Mouse (Mus musculus) heart, embryonic 10.5 days (tissue): Measurements from ENCODE around the gene Slc35c2. TPM values are rescaled to one million over a fixed set of nuclear protein-coding genes. Genes with fewer than 3 reads are reported as not detected.
A peak's percentile ranks its signal among the peaks of the same experiment; 100 is the strongest.

ENCODE experiments used
- DNase-seq: peaks from one replicate; pipeline ENCODE4 v3.0.0-alpha.2; 2017; ENCODE audit warnings: low spot score
- H3K27ac ChIP-seq: fragments of 300-500 bp; sonication (generic); 2 replicates; pipeline ENCODE4 v1.5.1; 2016; ENCODE audit warnings: mild to moderate bottlenecking
- H3K27me3 ChIP-seq: fragments of 300-500 bp; sonication (generic); 2 replicates; pipeline ENCODE4 v1.6.1; 2016; ENCODE audit warnings: mild to moderate bottlenecking; ENCODE audit not compliant: poor library complexity, insufficient read depth, severe bottlenecking
- H3K36me3 ChIP-seq: fragments of 300-500 bp; sonication (generic); 2 replicates; pipeline ENCODE4 v1.6.1; 2016; ENCODE audit warnings: mild to moderate bottlenecking, moderate library complexity
- H3K4me1 ChIP-seq: fragments of 300-500 bp; sonication (generic); 2 replicates; pipeline ENCODE4 v1.6.1; 2016; ENCODE audit warnings: mild to moderate bottlenecking
- H3K4me3 ChIP-seq: fragments of 300-500 bp; sonication (generic); 2 replicates; pipeline ENCODE4 v1.5.1; 2016; ENCODE audit warnings: mild to moderate bottlenecking, moderate library complexity
- H3K9me3 ChIP-seq: fragments of 300-500 bp; sonication (generic); 2 replicates; pipeline ENCODE4 v1.6.1; 2016; ENCODE audit warnings: mild to moderate bottlenecking, moderate library complexity
- WGBS: fragments of 180-500 bp; shearing (Covaris S2); methylation state at CpG from one replicate; pipeline ENCODE4 v1.1.7; 2016; 5-methylcytosine and 5-hydroxymethylcytosine counted together
- polyA plus RNA-seq: library from polyadenylated mRNA; unstranded; fragments of >200 nt; fragmentation: Nextera tagmentation; extraction: Ambion mirVana; gene quantifications from 2 replicates; pipeline ENCODE4 v1.2.1, GENCODE M21; 2016

Gene Slc35c2
- polyA plus RNA-seq, result 57.3 and 61.9 TPM in 2 replicates

- Histone ChIP-seq H3K36me3 (peaks cover 42% of the 10 kb centered on the region), H3K27ac (peak within 1 kb of the TSS; percentile 91), H3K27me3 (no peaks in the 10 kb centered on the region), H3K4me3 (peak within 1 kb of the TSS; percentile 97), H3K4me1 (peaks cover 34% of the 10 kb centered on the region), H3K9me3 (no peaks in the 10 kb centered on the region)
- peak; percentile 96 for DNase-seq
- WGBS, result 1% methylated on average over 49 of the region's 49 CpGs
These were observed at the start of gene Slc35c2 for GRCm38 (mm10) chr2:165287202-165287984. Slc35c2 (minus strand) TSS chr2:165287869.

DNA sequence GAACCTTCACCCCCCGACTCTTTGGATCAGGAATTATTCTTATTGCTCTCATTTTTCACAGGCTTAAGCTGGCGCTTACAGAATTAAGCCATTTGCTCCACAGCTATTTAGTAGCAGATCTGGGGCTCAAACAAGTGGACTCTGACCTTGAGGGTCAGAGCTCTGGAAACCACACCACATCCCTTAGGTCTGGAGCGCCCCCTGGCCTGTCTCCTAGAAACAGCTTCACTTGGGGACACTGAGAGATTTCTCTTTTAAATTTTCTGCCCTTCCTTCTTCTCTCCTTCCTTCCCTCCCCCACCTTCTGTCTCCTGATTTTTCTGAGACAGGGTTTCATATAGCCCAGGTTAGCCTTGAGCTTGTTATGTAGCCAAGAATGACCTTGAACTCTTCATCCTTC is 49.5 kb upstream of the Slc35c2 start:
- Histone ChIP-seq H3K9me3 (no peaks in the 10 kb centered on the region), H3K4me3 (no peak overlapping the region), H3K4me1 (peaks cover 9% of the 10 kb centered on the region; the same call in 1 of the 2 replicates), H3K27me3 (peaks cover 12% of the 10 kb centered on the region; the same call in 1 of the 2 replicates), H3K27ac (no peak overlapping the region), H3K36me3 (no peaks in the 10 kb centered on the region)
- 34% methylated on average over 3 of the region's 3 CpGs for WGBS
- no peak for DNase-seq

GRCm38 (mm10) chr2:165332610-165333210 is 45.0 kb upstream of the Slc35c2 start:
- Histone ChIP-seq H3K4me3 (no peak overlapping the region), H3K27ac (no peak overlapping the region), H3K27me3 (0 out of 2 replicates have a peak, but pooled peaks cover 7% of the 10 kb centered on the region), H3K9me3 (no peaks in the 10 kb centered on the region), H3K4me1 (peaks cover 24% of the 10 kb centered on the region; the same call in 1 of the 2 replicates), H3K36me3 (no peaks in the 10 kb centered on the region)
- no peak for DNase-seq
- WGBS, result 51% methylated on average over 14 of the region's 14 CpGs

- DNase-seq, result no peak
- Histone ChIP-seq H3K9me3 (no peaks in the 10 kb centered on the region), H3K27ac (no peak overlapping the region), H3K4me1 (peaks cover 39% of the 10 kb centered on the region), H3K36me3 (no peaks in the 10 kb centered on the region), H3K27me3 (0 out of 2 replicates have a peak, but pooled peaks cover 7% of the 10 kb centered on the region), H3K4me3 (no peak overlapping the region)
- WGBS, result 15% methylated on average over 3 of the region's 3 CpGs
These were observed 42.0 kb upstream of the Slc35c2 start for GRCm38 (mm10) chr2:165329703-165330102.

- H3K4me3 ChIP-seq, result no peak overlapping the region
- no peak overlapping the region for H3K27ac ChIP-seq
- H3K36me3 ChIP-seq, result no peaks in the 10 kb centered on the region
- H3K4me1 ChIP-seq, result peaks cover 49% of the 10 kb centered on the region
- 64% methylated on average over 5 of the region's 5 CpGs for WGBS
- DNase-seq, result no peak
- H3K9me3 ChIP-seq, result no peaks in the 10 kb centered on the region
- 0 out of 2 replicates have a peak, but pooled peaks cover 7% of the 10 kb centered on the region for H3K27me3 ChIP-seq
These were observed 41.1 kb upstream of the Slc35c2 start for GRCm38 (mm10) chr2:165328746-165329145.

GRCm38 (mm10) chr2:165327386-165327785 is 39.7 kb upstream of the Slc35c2 start:
- 40% methylated on average over 7 of the region's 7 CpGs for WGBS
- Histone ChIP-seq H3K4me1 (peaks cover 53% of the 10 kb centered on the region), H3K36me3 (peaks cover 7% of the 10 kb centered on the region), H3K4me3 (peak overlapping the region; percentile 92), H3K27me3 (0 out of 2 replicates have a peak, but pooled peaks cover 7% of the 10 kb centered on the region), H3K27ac (peak overlapping the region; percentile 89; the same call in 1 of the 2 replicates), H3K9me3 (no peaks in the 10 kb centered on the region)
- no peak for DNase-seq

DNA sequence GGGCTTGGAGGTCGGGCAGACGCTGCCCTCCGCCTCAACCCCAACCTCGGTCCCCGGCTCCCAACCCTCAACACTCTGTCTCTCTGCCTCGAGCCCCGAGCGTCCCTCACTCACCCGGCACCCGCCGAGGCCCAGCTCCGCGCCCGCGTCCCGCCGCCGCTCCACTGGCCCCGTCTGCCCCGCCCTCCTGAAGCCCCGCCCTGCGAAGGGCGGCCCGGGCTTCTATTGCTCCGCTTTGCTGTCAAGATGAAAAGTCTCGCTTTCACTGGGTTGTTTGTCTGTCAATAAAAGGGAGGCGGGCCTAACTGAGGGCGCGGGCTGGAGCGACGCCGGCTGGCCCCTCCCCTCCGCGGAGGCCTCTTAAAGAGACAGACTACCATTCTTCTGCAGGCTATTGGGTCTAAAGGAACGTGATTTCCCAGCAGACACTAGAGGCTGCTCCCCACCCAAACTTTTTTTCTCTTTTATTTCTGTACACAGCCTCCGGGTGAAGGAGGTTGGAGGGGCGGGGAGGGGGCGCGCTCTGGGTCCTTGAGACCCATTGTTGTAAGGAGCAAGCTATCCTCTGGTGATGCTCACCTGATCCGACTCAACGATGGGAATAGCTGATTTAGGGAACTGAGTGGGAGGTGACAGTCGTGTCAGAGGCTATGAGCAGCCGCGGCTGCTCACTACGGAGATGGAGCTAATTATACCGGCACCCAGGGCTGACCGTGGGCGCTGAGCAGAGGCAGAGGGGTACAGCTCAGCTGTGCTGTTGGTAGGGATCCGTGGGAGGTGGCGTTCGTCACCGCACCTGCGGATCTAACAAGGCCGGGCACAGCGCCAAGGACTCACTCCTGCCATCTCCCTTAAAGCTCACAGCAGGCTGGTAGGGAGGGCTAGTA is 38.9 kb upstream of the Slc35c2 start, which contains the start of gene Elmo2:
Gene Elmo2, minus strand, starts transcription at position 176 of the 887 bp plus-strand sequence.
- Histone ChIP-seq H3K27ac (peak within 1 kb of the TSS; percentile 89), H3K4me3 (peak within 1 kb of the TSS; percentile 92), H3K4me1 (peaks cover 61% of the 10 kb centered on the region), H3K36me3 (peaks cover 7% of the 10 kb centered on the region), H3K9me3 (no peaks in the 10 kb centered on the region), H3K27me3 (0 out of 2 replicates have a peak, but pooled peaks cover 7% of the 10 kb centered on the region)
- WGBS, result under 1% methylated on average over 55 of the region's 55 CpGs
- peak; percentile 98 for DNase-seq

DNA sequence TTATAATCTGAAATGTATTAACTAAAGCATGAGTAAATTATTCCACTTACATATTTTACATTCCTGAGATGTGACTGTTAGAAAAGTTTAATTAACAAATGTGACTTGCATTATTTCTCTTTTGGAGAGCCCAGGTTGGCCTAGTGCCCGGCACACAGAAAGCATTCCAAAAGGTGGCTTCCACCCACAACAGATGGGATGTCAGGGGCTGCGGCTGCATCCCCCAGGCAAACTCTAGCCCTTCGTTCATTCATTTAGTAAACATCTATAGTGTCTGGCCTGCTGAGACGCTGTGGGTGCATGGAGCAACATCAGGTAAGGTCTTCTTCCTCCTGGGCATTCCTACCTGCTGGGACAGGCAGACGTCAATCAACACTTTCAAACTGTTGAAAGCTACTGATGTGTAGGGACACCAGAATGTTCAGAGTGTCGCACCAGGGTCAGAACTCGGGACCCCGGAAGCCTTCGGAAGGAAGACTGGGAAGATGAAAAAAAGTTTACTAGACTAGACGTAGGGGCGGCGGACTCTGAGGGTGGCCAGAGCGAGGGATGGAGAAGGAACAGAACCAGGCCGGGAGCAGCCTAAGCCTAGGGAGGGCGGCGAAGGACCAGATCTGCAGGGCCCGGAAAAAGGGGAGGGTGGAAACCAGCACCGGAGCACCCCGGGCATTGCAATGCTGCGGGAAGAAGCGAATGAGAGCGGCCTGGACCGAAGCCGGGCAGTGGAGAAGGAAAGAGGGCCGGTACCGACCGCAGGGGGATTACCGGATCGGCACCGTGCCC is 38.0 kb upstream of the Slc35c2 start:
- Histone ChIP-seq H3K9me3 (no peaks in the 10 kb centered on the region), H3K27me3 (0 out of 2 replicates have a peak, but pooled peaks cover 7% of the 10 kb centered on the region), H3K4me1 (peaks cover 69% of the 10 kb centered on the region), H3K36me3 (peaks cover 7% of the 10 kb centered on the region), H3K4me3 (peak overlapping the region; percentile 92), H3K27ac (peak overlapping the region; percentile 89)
- under 1% methylated on average over 30 of the region's 30 CpGs for WGBS
- DNase-seq, result no peak

- H3K9me3 ChIP-seq, result no peaks in the 10 kb centered on the region
- peaks cover 7% of the 10 kb centered on the region for H3K36me3 ChIP-seq
- H3K27me3 ChIP-seq, result 0 out of 2 replicates have a peak, but pooled peaks cover 7% of the 10 kb centered on the region
- peaks cover 78% of the 10 kb centered on the region for H3K4me1 ChIP-seq
- H3K4me3 ChIP-seq, result no peak overlapping the region
- WGBS, result 71% methylated on average over 5 of the region's 5 CpGs
- H3K27ac ChIP-seq, result no peak overlapping the region
- DNase-seq, result no peak
These were observed 36.3 kb upstream of the Slc35c2 start for GRCm38 (mm10) chr2:165323928-165324327.

- no peak overlapping the region for H3K4me3 ChIP-seq
These were observed 35.8 kb upstream of the Slc35c2 start for GRCm38 (mm10) chr2:165323484-165323883.

DNA sequence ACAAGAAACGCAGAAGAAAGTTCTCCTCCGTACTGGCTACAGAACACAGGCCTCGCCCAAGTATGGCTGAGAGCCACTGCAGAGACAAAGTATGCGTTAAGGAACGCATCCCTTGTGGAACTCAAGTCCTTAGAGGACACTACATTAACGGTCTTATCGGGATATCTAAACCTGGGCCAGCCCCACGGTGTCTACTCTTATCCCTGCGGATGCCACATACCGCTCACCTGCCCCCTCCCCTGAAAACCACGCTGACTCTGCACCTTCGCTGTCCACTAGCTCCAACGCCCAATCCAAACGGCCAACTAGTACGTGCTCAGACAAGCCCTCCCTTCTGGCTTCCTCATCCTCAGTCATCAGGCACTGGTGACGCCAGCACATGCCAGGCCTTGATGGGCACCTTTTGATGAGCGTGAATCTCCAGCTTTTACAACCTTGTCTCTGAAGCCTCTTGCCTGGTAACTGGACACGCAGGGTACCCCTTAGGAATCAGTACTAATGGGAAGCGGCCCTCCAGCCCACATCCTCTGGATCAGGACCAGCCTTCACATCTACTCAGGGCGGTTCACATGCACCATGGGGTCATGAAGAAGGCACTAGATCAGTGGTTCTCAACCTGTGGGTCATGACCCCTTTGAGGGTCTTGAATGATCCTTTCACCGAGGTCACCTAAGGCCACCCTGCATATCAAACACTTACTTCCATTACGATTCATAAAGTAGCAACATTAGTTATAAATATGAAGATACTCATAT is 34.5 kb upstream of the Slc35c2 start:
- 83% methylated on average over 22 of the region's 22 CpGs for WGBS
- no peaks in the 10 kb centered on the region for H3K27me3 ChIP-seq
- DNase-seq, result no peak

More at GRCm38 (mm10) chr2:165323484-165323883, 35.8 kb upstream of the Slc35c2 start:
- Histone ChIP-seq H3K27me3 (0 out of 2 replicates have a peak, but pooled peaks cover 2% of the 10 kb centered on the region), H3K36me3 (peaks cover 7% of the 10 kb centered on the region), H3K9me3 (no peaks in the 10 kb centered on the region), H3K27ac (no peak overlapping the region), H3K4me1 (peaks cover 78% of the 10 kb centered on the region)
- WGBS, result 74% methylated on average over 5 of the region's 5 CpGs
- no peak for DNase-seq

More for the DNA sequence above, 34.5 kb upstream of the Slc35c2 start:
- Histone ChIP-seq H3K36me3 (peaks cover 7% of the 10 kb centered on the region), H3K27ac (no peak overlapping the region), H3K9me3 (no peaks in the 10 kb centered on the region), H3K4me1 (peaks cover 83% of the 10 kb centered on the region), H3K4me3 (no peak overlapping the region)
